Mouse (Mus musculus): ENCODE measurements around the gene Togaram2. TPM values are rescaled to one million over a fixed set of nuclear protein-coding genes. Genes with fewer than 3 reads are reported as not detected.

Gene Togaram2
- polyA plus RNA-seq, 1 experiment from 2014 or later, result 1.0 TPM

DNA sequence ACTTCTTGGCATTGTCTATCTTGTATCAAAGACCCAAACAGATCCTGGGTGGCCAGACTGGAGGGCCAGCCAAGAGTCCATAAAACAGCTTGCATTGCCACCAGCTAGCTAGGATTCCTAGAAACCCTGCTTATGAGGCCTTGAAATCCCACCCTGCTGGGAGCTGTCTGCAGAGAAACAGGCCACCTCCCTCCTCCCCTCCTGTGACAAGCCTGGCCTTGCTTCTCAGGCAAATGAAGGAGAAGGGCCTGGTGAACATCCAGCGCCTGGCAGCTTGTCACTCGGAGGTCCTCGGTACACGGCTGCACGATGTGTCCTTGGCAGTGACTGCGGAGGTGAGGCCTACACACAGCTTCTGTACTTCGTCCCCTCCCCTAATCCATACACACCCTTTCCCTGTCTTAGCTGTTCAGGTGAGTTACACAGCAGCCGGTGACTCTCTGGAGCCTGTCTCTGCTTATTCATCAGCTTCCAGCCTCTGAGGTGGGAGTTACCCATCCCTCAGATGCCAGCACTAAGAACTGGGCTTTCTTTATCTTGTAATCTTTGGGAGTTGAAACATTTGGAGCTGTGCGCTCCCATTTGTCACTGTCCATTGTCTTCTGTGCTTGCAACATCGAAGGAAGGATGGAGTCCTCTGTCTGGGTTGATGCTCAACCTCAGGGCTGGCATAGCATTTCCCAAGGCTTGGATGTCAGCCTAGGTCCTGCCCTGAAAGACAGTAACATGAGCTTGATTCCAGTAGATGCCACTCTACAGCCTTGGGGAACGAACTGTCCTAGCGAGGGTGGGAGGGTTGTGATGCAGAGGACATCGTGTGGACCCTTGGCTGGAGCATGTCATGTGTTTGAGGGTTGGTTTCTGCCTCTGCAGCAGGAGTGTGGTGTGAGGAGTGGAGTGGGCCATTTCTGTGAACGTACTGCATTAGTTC, 32.8 kb downstream of the Togaram2 start:
- no peak for ATAC-seq (ENCODE audit: low FRiP score)
- WGBS, result 88% methylated on average over 14 of the region's 14 CpGs
- no peak for DNase-seq (ENCODE audit: low spot score)

DNA sequence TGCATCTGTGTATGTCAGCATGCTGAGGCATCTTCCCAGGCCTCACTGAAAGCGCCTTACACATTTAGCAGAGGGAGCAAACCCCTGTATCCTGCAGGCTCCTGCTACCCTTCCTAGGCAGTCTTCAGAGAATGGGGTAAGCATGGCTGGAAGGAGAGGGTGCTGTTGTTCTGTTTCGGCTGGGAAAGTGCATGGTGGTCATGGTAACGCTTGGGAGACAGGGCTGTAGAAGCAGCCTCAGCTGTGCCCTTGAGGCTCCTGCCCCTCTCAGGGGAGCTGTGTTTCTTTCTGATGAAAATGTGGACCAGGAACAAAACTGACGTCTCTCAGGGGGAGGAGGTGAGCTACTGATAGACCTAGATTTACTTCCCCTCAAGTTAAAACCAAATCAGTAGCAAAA, 34.7 kb downstream of the Togaram2 start:
- Histone ChIP-seq H3K4me3 (replicated peaks; ENCODE audit: low read length) (no peak overlapping the region), H3K4me1 (replicated peaks; ENCODE audit: control insufficient read depth, insufficient read depth, low read length) (0 out of 2 replicates have a peak, but pooled peaks cover 7% of the 10 kb centered on the region), H3K9me3 (ENCODE audit: control insufficient read depth, low read length) (no peaks in the 10 kb centered on the region), H3K9ac (no peak overlapping the region), H3K27ac (no peak overlapping the region), H3K36me3 (replicated peaks; ENCODE audit: control insufficient read depth, insufficient read depth) (no peaks in the 10 kb centered on the region), H3K4me2 (replicated peaks) (no peak overlapping the region), H3K27me3 (ENCODE audit: control insufficient read depth, insufficient read depth, low read length) (no peaks in the 10 kb centered on the region)
- ATAC-seq (ENCODE audit: low FRiP score) (no peak), DNase-seq (ENCODE audit: low spot score) (no peak)
- WGBS, result 46% methylated on average over 4 of the region's 4 CpGs

More for the DNA sequence above, 32.8 kb downstream of the Togaram2 start:
- Histone ChIP-seq H3K27ac (no peak overlapping the region), H3K4me2 (replicated peaks) (no peak overlapping the region), H3K36me3 (replicated peaks; ENCODE audit: control insufficient read depth, insufficient read depth) (no peaks in the 10 kb centered on the region), H3K4me1 (replicated peaks; ENCODE audit: control insufficient read depth, insufficient read depth, low read length) (0 out of 2 replicates have a peak, but pooled peaks cover 7% of the 10 kb centered on the region), H3K4me3 (replicated peaks; ENCODE audit: low read length) (no peak overlapping the region), H3K27me3 (ENCODE audit: control insufficient read depth, insufficient read depth, low read length) (no peaks in the 10 kb centered on the region), H3K9ac (no peak overlapping the region), H3K9me3 (ENCODE audit: control insufficient read depth, low read length) (no peaks in the 10 kb centered on the region)

DNA sequence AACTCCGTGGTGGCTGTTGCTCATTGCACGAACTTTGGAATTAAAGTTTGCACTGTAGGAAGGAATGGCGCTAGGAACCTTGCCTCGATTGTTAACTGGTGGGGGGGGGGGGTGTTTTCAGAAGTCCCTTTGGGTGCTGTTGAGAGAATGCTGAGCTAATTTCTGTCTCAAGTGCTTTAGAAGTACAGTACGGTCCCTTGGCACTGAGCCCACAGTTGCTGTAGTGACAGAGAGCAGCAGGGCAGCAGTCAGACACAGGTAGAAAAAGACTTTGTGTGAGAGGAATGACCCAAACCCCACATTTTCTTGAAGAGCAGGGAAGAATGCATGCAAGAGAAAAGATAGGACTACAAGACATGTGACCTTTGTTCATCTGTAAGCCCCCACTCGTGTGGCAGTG, 39.2 kb downstream of the Togaram2 start:
- Histone ChIP-seq H3K36me3 (replicated peaks; ENCODE audit: control insufficient read depth, insufficient read depth) (no peaks in the 10 kb centered on the region), H3K27ac (no peak overlapping the region), H3K4me2 (replicated peaks) (no peak overlapping the region), H3K9me3 (ENCODE audit: control insufficient read depth, low read length) (no peaks in the 10 kb centered on the region), H3K4me1 (replicated peaks; ENCODE audit: control insufficient read depth, insufficient read depth, low read length) (0 out of 2 replicates have a peak, but pooled peaks cover 7% of the 10 kb centered on the region), H3K27me3 (ENCODE audit: control insufficient read depth, insufficient read depth, low read length) (no peaks in the 10 kb centered on the region), H3K4me3 (replicated peaks; ENCODE audit: low read length) (no peak overlapping the region), H3K9ac (no peak overlapping the region)
- 86% methylated on average over 6 of the region's 6 CpGs for WGBS
- ATAC-seq (ENCODE audit: low FRiP score) (no peak), DNase-seq (ENCODE audit: low spot score) (no peak)

DNA sequence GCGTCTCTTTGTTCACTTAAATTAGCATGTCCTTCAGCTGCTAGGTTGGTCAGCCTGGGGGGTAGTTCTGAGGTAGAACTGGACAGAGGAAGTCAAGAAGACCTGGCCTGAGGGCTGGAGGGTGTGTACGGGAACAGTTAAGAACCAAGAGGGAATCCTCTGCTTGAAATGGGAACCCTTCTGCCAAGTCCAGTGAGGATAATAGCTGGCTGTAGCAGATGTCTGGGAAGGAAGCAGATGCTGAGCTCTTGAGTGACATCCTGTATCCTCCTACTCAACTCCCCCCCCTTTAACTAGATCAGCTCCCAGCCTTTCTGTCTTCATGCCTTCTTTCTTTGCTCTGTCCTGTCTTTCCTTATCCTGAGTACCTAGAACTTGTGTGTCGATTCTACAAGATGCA, 42.0 kb downstream of the Togaram2 start:
- Histone ChIP-seq H3K27me3 (ENCODE audit: control insufficient read depth, insufficient read depth, low read length) (no peaks in the 10 kb centered on the region), H3K9ac (no peak overlapping the region), H3K4me2 (replicated peaks) (no peak overlapping the region), H3K4me3 (replicated peaks; ENCODE audit: low read length) (no peak overlapping the region), H3K36me3 (replicated peaks; ENCODE audit: control insufficient read depth, insufficient read depth) (no peaks in the 10 kb centered on the region), H3K27ac (no peak overlapping the region), H3K9me3 (ENCODE audit: control insufficient read depth, low read length) (no peaks in the 10 kb centered on the region), H3K4me1 (replicated peaks; ENCODE audit: control insufficient read depth, insufficient read depth, low read length) (no peaks in the 10 kb centered on the region)
- DNase-seq (ENCODE audit: low spot score), result no peak
- 69% methylated on average over 3 of the region's 3 CpGs for WGBS
- no peak for ATAC-seq (ENCODE audit: low FRiP score)

DNA sequence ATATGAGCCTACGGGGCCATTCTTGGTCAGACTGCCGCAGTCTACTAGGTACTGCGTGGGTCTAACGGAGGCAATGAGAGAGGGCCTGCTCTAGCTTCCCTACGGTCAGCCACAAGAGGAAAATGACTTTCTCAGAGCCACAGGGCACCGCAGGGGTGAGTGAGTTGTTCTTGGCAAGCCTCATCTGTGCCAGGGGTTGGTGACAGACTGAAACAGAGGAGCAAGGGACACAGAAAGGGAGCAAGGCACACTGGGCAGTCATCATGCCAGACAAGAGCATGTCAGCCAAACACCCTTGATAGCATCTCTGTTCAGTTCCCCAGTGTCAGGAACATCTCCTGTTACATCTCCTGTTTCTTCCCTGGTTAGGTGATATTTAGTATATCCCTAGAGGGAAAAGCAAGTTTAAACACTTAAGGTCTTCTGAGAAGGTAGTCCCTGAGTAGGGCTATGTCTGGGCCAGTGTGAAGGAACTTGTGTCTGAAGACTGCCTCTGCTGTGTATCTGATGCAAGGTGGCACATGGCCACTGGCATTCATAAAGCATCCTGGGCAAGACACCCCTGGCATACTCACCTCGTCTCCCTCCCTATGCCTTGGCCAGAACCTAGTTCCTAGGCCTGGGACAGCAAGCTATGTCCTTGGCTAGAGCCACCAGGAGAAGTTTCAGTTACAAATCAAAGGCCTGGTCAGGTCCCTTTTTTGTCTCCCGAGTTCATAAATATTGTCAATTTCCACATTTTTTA, 45.0 kb downstream of the Togaram2 start:
- H3K4me3 ChIP-seq (replicated peaks; ENCODE audit: low read length), result no peak overlapping the region
- no peak overlapping the region for H3K9ac ChIP-seq
- no peak overlapping the region for H3K27ac ChIP-seq
- H3K27me3 ChIP-seq (ENCODE audit: control insufficient read depth, insufficient read depth, low read length), result no peaks in the 10 kb centered on the region
- 92% methylated on average over 8 of the region's 8 CpGs for whole genome bisulfite sequencing
- ATAC-seq (ENCODE audit: low FRiP score) (no peak), DNase-seq (ENCODE audit: low spot score) (no peak)
- H3K4me1 ChIP-seq (replicated peaks; ENCODE audit: control insufficient read depth, insufficient read depth, low read length), result no peaks in the 10 kb centered on the region
- H3K36me3 ChIP-seq (replicated peaks; ENCODE audit: control insufficient read depth, insufficient read depth), result no peaks in the 10 kb centered on the region
- H3K4me2 ChIP-seq (replicated peaks), result no peak overlapping the region
- H3K9me3 ChIP-seq (ENCODE audit: control insufficient read depth, low read length), result no peaks in the 10 kb centered on the region

DNA sequence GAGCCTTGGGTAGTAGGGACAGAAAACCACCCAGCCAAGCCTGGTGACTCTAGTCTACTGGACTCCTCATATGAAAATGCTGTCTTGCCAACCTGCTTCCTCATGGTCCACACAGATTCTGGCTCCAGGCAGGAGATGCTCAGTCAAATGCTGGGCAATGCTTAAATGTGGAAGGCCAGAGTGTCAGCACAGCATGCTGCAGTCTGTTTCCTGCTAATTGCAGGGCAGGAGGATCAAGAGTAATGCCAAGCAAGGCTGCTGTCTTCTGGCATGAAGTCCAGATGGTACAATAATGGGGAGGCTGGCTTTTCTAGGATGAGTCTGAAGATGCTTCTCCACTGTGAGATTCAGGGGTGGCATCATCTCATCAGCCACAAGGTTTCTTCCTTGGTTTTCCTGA, 47.4 kb downstream of the Togaram2 start:
- no peak for DNase-seq (ENCODE audit: low spot score)
- H3K4me1 ChIP-seq (replicated peaks; ENCODE audit: control insufficient read depth, insufficient read depth, low read length), result no peaks in the 10 kb centered on the region
- no peak overlapping the region for H3K9ac ChIP-seq
- H3K4me3 ChIP-seq (replicated peaks; ENCODE audit: low read length), result no peak overlapping the region
- no peak overlapping the region for H3K4me2 ChIP-seq (replicated peaks)
- H3K36me3 ChIP-seq (replicated peaks; ENCODE audit: control insufficient read depth, insufficient read depth), result no peaks in the 10 kb centered on the region
- ATAC-seq (ENCODE audit: low FRiP score), result no peak
- H3K27ac ChIP-seq, result no peak overlapping the region
- H3K9me3 ChIP-seq (ENCODE audit: control insufficient read depth, low read length), result no peaks in the 10 kb centered on the region
- H3K27me3 ChIP-seq (ENCODE audit: control insufficient read depth, insufficient read depth, low read length), result no peaks in the 10 kb centered on the region

DNA sequence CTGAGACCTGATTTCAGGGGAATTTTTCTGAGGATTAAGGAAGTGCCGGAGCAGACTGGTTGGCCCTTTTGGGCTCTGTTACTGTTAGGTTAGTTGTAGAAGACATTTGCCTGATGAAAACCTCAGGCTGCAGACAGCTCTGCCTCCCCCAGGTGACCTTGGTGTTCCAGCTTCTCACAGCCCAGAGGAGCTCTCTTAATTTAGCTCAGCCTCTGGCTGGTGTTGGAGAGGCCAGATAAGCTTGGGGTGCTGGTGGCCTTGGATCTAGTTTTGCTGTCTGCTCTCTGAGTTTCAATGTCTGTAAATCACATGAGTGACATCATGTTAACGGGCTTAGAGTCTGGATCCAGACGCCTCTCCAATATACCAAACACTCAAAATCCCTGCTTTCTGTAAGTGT, 48.0 kb downstream of the Togaram2 start:
- DNase-seq (ENCODE audit: low spot score) (no peak), ATAC-seq (ENCODE audit: low FRiP score) (no peak)
- Histone ChIP-seq H3K4me2 (replicated peaks) (no peak overlapping the region), H3K9ac (no peak overlapping the region), H3K36me3 (replicated peaks; ENCODE audit: control insufficient read depth, insufficient read depth) (no peaks in the 10 kb centered on the region), H3K9me3 (ENCODE audit: control insufficient read depth, low read length) (no peaks in the 10 kb centered on the region), H3K4me3 (replicated peaks; ENCODE audit: low read length) (no peak overlapping the region), H3K4me1 (replicated peaks; ENCODE audit: control insufficient read depth, insufficient read depth, low read length) (no peaks in the 10 kb centered on the region), H3K27me3 (ENCODE audit: control insufficient read depth, insufficient read depth, low read length) (no peaks in the 10 kb centered on the region), H3K27ac (no peak overlapping the region)
- WGBS, result 88% methylated on average over 3 of the region's 3 CpGs

DNA sequence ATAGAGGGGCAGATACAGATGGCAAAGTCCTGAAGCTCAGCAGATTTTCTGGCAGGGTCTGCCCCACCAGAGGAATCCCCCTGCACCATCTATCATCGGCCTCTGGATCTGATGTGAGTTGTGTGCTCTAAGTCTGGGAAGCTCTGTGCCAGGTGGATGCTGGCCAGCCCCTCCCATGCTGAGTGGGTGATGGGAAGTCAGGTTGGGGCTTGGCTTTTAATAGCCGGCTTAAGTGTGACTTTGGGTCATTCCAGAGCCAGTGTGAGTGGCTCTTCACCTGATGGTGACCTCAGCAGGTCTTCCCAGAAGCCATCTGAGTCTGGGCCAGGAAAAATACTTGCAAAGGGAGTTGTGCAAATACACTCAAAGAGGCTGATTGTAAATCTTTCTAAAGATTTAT, 57.6 kb downstream of the Togaram2 start:
- no peak for ATAC-seq (ENCODE audit: low FRiP score)
- 74% methylated on average over 2 of the region's 2 CpGs for WGBS

DNA sequence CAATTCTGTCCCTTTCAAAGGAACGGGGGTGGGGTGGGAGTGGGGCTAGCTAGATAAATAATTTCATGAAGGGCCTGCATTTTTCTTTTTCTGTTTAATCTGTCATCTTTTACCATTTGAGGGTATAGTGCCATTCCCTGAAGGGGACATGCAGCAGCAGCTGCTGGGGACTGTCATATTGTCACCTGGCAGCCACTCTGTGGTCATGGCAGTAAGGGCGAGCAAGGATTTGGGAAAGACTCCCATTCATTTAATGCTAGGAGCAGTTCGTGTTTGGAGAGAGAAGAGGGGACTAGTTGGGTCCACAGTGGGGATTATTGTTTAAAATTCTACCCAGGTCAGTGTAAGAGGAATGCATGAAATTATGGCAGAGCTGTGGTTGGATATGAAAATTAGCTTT, 63.4 kb downstream of the Togaram2 start:
- Histone ChIP-seq H3K9ac (no peak overlapping the region), H3K4me3 (replicated peaks; ENCODE audit: low read length) (no peak overlapping the region), H3K4me1 (replicated peaks; ENCODE audit: control insufficient read depth, insufficient read depth, low read length) (no peaks in the 10 kb centered on the region), H3K27ac (no peak overlapping the region), H3K27me3 (ENCODE audit: control insufficient read depth, insufficient read depth, low read length) (no peaks in the 10 kb centered on the region), H3K4me2 (replicated peaks) (no peak overlapping the region), H3K36me3 (replicated peaks; ENCODE audit: control insufficient read depth, insufficient read depth) (no peaks in the 10 kb centered on the region), H3K9me3 (ENCODE audit: control insufficient read depth, low read length) (no peaks in the 10 kb centered on the region)
- no peak for DNase-seq (ENCODE audit: low spot score)
- WGBS, result 70% methylated on average over 3 of the region's 3 CpGs
- no peak for ATAC-seq (ENCODE audit: low FRiP score)

More for the DNA sequence above, 57.6 kb downstream of the Togaram2 start:
- no peaks in the 10 kb centered on the region for H3K4me1 ChIP-seq (replicated peaks; ENCODE audit: control insufficient read depth, insufficient read depth, low read length)
- H3K27me3 ChIP-seq (ENCODE audit: control insufficient read depth, insufficient read depth, low read length), result no peaks in the 10 kb centered on the region
- no peaks in the 10 kb centered on the region for H3K9me3 ChIP-seq (ENCODE audit: control insufficient read depth, low read length)
- H3K36me3 ChIP-seq (replicated peaks; ENCODE audit: control insufficient read depth, insufficient read depth), result no peaks in the 10 kb centered on the region
- H3K27ac ChIP-seq, result no peak overlapping the region
- H3K4me3 ChIP-seq (replicated peaks; ENCODE audit: low read length), result no peak overlapping the region
- no peak overlapping the region for H3K4me2 ChIP-seq (replicated peaks)
- DNase-seq (ENCODE audit: low spot score), result no peak
- no peak overlapping the region for H3K9ac ChIP-seq

Measured in hindbrain, embryonic 14.5 days (tissue).